Mouse (Mus musculus) WW6 (cell line): ENCODE measurements around the gene Pck1.

Source experiments
- DNase-seq: peaks from one replicate; pipeline ENCODE4 v3.0.0-alpha.2; 2013; ENCODE audit warnings: low read depth, low spot score

Pck1 gene

DNA sequence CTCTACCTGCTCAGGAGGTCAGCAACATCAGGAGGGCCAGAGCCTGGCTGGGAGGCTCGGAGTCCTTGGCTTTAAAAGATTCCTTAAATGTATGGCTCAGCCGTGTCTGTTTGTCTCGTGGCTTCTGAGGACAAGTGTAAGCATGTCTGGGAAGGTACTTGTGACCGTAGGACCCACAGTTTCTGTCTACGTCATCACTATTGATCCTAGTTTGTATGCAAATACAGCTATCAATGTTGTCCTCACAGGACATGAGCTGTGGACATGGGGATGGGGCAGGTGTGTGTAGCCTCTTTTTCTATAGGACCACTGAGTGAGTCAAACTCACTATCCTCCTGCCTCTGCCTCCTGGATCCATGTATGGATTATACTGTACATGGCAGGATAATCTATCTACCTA is 4.8 kb upstream of the Pck1 start:
- DNase-seq: no peak

DNA sequence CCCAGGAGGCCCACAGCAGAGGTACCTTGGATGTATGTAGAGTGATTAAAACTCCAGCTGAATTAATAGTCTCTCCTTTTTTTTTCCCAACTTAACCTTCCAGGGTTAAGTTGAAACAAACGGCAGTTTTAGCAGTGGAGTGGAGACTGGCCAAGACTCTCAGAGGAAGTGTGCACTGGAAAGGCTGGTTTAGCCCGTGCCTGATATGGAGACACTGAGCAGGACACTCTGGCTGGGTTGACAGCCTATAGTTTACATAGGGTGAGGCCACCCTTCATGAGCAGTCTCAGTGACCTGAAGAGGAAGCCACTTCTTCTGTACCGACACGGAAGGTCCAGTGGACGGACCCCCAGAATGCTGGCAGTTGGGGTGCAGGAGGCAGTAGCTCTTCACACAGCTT is 1.5 kb upstream of the Pck1 start:
- no peak for DNase-seq

DNA sequence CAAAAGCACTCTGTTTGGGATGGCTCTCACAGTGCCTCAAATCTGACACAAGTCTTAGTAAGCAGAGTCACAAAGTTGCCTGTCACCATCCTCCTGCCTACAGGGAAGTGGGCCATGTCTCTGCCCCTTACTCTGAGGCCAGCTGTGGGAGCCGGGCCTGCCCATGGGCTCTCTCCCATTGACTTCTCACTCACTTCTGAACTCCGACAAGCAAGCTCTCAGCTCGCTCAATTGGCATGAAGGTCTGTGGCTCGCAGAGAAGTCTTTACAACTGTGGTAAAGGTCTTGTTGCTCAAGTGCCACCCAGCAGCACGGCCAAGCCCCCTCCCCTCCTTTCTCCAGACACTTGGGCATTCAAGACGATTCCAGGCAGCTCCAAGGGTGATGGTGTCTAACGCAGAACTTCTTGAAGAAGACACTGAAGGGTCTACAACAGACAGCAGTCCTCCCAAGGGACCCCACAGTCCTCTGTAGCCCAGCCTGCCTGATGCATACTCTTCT is 1.0 kb upstream of the Pck1 start:
- DNase-seq: no peak

DNA sequence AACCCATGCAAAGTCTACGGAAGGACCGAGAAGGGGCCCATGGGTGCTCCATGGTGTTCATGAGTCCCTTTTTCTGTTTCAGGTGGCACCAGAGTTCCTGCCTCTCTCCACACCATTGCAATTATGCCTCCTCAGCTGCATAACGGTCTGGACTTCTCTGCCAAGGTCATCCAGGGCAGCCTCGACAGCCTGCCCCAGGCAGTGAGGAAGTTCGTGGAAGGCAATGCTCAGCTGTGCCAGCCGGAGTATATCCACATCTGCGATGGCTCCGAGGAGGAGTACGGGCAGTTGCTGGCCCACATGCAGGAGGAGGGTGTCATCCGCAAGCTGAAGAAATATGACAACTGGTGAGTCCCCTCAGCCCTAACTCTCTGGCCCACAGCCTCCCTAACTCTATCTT is 418 bp downstream of the Pck1 start:
- DNase-seq: no peak

DNA sequence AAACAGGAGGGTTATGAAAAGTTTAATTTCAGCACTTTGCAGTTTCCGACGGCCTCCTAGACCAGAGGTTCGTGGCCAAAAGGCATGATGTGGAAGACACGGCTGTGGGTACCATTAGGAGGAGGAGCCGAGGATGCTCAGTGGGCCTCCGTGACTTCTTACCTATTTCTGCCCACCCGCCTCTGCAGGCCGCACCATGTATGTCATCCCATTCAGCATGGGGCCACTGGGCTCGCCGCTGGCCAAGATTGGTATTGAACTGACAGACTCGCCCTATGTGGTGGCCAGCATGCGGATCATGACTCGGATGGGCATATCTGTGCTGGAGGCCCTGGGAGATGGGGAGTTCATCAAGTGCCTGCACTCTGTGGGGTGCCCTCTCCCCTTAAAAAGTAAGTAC is 1.7 kb downstream of the Pck1 start:
- DNase-seq: no peak

DNA sequence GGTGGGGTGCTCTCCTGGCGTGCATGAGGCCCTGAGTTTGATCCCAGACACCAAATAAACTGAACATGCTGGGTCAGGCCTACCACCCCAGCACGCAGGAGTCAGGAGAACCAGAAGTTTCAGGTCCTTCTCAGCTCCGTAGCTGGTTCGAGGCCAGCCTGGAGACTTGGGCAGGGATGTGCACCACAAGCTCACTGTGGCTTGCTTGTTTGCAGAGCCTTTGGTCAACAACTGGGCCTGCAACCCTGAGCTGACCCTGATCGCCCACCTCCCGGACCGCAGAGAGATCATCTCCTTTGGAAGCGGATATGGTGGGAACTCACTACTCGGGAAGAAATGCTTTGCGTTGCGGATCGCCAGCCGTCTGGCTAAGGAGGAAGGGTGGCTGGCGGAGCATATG is 2.1 kb downstream of the Pck1 start:
- DNase-seq: no peak

DNA sequence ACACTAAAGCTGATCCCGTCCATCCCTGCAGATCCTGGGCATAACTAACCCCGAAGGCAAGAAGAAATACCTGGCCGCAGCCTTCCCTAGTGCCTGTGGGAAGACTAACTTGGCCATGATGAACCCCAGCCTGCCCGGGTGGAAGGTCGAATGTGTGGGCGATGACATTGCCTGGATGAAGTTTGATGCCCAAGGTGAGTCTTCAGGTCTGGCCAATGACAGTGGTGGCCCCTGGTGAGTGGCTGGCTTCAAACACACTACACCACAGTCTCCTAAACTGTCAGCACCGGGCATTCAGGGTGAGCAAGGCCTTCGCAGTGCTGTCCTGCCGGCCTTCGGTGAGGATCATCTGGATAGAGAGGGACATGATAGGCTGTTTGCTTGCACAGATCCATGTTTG is 3.1 kb downstream of the Pck1 start:
- DNase-seq: no peak

DNA sequence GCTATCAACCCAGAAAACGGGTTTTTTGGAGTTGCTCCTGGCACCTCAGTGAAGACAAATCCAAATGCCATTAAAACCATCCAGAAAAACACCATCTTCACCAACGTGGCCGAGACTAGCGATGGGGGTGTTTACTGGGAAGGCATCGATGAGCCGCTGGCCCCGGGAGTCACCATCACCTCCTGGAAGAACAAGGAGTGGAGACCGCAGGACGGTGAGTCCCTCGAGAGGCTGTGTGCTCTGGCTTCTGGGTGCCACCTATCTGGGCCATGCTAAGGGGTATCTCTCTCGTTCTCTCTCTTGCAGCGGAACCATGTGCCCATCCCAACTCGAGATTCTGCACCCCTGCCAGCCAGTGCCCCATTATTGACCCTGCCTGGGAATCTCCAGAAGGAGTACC is 4.1 kb downstream of the Pck1 start:
- DNase-seq: no peak

DNA sequence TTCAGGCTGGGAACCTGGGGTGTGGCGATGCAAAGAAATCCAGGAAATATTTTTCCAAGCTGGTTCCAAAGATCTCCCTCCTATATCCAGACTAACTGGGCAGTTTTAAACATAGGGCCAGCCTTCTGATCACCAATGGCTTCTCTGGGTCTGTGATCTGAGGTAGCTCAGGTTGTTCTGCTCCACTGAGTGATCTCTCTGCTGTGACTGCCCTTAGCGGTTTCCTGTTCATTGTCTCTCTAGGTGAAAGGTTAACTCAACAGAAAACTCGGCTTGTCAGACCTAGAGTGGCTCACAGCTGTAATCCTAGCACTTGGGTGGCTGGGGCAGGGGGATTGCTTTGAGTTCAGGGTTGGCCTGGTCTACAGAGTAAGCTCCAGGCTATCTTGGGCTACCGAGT is 4.5 kb downstream of the Pck1 start:
- DNase-seq: no peak

DNA sequence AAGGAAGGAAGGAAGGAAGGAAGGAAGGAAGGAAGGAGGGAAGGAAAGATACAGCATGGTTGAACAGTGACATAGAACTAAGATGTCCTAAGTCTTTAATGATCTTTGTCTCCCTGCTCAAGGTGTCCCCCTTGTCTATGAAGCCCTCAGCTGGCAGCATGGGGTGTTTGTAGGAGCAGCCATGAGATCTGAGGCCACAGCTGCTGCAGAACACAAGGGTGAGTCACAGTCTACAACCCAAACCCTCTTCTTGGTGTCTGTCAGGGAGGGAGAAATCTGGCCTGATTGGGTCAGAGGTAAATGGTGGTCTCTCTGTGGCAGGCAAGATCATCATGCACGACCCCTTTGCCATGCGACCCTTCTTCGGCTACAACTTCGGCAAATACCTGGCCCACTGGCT is 5.0 kb downstream of the Pck1 start:
- no peak for DNase-seq

DNA sequence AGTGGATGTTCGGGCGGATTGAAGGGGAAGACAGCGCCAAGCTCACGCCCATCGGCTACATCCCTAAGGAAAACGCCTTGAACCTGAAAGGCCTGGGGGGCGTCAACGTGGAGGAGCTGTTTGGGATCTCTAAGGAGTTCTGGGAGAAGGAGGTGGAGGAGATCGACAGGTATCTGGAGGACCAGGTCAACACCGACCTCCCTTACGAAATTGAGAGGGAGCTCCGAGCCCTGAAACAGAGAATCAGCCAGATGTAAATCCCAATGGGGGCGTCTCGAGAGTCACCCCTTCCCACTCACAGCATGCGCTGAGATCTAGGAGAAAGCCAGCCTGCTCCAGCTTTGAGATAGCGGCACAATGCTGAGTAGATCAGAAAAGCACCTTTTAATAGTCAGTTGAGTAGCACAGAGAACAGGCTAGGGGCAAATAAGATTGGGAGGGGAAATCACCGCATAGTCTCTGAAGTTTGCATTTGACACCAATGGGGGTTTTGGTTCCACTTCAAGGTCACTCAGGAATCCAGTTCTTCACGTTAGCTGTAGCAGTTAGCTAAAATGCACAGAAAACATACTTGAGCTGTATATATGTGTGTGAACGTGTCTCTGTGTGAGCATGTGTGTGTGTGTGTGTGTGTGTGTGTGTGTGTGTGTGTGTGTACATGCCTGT is 5.7 kb downstream of the Pck1 start:
- no peak for DNase-seq

DNA sequence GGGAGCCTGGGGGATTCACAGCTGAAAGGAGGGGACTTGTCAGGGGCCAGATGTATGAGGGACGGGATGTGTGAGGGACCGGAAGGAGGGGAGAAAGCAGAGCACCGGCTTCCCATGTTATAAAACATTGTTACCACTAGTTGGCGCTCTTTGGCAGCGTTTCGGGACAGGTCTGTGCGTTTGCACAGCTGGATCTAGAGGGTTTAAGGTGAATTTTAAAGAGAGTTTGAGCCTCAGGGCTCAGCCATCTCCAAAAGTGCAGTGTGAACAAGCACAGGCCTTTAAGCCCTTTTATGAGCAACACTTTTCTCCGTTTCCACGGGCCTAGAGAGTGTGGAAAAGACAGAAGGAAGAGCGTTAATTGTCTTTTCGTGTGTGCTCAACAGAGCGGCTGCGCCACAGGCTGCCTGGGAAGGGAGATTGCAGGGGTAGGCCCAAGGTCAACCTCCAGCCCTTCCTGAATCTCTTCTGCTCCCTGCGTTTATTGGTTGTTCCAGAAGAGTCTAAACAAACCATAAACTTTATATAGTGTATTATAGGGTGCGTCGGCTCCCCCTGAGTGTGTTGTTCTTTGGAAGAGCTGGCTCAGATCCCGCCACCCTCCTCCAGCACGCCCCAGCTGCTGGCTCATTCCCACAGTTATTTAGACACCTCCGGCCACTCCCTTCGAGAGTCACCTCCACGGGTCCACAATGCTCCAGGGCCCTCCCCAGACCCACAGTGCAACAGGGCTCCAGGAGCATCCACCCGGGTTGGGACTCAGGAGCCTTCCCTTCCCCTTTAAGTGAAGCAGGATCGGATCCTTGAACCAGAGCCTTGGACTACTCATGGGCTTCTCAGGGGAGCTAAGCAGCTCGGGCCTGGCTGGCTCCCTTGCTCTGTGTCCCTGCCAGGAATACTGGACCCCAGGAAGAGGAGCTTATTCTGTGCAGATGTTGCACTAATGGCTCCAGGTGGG is 6.8 kb downstream of the Pck1 start:
- peak; percentile 67 for DNase-seq

DNA sequence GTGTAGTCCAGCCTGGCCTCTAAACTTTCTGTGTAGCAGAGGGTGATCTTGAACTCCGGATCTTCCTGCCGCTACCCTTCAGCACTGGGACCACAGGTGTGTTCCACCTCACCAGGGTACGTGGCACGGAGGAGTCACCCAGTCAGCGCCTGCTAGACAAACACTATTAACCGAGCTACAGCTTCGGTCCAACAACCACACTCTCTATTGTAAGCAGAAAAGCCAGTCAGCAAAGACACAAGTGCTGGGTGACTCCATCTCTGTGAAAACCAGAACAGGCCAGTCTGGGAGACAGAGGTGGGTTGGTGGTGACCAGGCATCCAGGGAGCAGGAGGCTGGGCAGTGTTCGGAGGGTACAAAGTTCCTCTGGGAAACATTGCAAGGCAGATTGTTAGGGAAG is 10.5 kb downstream of the Pck1 start:
- DNase-seq: no peak

DNA sequence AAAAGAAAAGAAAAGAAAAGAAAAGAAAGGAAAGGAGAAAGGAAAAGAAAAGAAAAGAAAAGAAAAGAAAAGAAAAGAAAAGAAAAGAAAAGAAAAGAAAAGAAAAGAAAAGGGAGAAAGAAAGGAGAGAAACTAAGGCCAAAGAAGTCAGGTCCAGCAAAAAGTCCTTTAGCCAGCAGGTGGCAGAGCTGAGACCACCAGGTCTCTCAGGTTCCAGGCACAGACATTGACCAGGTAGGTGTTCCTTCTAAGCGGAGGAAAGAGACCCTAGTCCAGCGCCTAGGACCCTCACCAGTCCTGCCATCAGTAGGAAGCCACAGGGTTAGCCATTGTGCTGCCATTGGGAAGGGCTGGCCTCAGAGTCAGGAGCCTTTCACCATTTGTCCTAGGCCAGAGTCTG is 11.5 kb downstream of the Pck1 start:
- DNase-seq: no peak

DNA sequence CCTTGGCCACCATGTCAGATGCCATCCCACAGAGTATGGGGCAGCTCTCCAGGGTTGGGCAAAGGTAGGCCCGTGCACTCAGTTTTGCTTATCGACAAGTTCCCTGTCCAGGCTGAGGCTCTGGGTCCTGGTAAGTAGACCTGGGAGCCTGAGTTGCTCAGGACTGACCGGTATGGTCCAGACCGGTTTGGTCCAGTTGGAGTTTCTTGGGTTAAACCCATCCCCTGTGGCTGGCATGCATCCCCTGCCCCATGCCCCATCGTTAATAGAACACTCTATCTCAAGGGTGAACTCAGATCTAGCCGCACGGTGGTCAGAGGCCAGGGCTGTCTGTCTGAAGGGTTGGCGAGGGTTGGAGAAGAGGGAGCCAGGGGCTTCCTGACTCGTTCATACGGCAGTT is 12.1 kb downstream of the Pck1 start:
- no peak for DNase-seq

DNA sequence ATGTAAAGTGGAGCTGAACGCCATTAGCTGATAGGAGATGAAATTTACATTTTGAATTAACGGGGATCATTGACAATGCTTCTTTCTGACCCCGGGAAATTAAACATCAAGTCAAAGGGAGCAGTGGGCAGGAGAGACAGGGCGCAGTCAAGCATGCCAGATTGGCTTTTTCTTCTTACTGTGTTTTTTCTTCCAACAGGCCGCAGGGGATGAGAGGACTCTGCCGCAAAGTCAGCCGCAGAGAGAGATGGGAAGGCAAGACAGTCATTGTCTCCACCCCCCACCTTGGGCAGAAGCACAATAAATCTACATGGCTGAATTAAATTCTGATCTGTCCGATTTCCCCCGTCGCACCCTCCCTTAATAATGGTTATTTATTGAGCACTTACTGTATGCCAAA is 12.5 kb downstream of the Pck1 start:
- DNase-seq: no peak

DNA sequence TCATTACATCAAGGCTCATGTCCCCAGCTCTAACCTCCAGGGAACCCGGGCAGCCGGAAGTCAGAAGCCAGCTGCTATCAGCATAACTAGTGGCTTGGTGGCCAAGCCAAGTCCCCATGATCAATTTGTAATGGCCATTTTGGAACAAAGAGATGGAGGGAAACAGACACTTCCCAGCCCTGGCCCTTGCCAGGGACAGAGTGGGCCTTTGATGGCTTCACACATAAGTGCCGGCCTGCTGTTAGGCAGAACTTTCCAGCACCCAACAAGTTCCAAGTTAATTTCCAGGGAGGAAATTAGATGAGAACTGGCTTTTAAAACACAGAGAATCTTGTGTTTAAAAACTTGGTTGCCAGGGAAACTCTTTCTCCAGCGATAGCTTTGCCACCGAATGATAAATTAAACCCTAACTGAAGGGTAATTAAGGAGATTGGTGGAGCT is 15.6 kb downstream of the Pck1 start:
- DNase-seq: no peak

DNA sequence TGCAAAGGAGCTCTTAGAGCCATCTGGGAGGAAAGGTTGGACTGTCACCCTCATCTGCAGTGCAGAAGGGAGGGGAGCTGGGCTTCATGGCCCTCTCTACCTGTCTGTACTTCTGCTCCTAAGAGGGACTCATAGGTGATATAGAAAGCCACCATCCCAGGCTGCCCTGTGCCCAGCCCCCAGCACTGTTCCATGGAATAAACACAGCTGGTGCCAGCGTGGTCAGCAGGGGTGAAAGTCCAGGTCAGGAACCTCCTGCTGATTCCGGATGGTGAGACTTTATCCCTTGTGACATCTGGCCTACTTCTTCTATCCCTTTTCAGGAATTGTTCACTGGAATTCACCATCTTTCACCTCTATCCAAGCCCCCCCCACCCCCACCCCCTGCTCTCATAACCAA is 17.2 kb downstream of the Pck1 start:
- DNase-seq: no peak

DNA sequence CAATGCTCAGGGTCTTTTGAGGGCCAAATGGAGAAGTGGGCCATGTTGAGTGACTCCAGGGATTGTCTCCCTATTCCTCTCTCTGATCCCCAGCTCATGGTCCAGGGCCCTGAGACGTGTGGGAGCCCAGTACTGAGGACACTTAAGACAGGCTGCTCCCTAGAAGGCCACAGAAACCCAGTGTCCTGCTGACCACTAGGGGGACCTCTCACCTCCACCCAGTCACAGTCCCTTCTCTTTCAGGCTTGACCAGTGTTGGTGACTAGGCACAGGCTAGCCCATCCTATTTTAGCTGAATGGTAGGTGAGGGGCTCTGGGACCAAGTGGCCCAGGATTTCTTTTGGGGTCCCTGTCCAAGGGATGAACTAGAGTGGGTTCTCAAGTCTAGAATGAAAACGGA is 17.9 kb downstream of the Pck1 start:
- DNase-seq: no peak

DNA sequence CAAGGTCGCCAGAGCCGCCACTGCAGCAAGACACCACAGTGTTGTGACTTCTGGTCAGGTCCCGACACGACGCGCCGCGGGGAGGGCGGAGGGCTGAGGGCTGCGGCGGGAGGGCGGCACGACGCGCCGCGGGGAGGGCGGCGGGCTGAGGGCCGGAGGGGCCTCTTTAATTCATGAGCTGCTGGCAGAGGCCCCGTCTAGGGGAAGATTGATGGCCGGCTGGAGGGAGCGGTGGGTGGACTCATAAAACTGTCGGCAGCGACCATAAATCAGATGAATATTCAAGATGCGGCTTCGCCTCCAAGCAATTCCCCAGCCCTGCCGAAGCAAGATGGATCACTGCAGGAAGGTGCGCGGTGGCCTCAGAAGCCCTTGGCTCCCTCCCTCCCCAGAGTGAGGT is 18.6 kb downstream of the Pck1 start:
- no peak for DNase-seq

DNA sequence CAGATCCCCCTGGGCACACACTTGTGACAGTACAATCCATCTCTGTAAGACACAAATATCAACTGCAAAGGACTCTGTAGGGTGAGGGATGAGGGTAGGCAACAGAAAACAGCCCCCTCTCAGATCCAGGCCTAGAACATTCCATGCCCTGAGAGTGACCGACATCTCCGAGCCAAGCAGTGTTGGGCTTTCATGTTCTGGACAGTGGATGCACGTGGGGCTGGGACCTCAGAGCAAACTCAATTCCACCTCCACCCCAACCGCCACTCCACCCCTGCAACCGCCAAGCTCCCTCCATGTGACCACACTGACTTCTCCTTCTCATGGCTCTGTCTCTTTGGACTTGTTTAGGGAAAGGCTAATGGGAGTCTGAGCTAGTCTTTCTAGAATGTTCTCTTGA is 19.1 kb downstream of the Pck1 start:
- no peak for DNase-seq

DNA sequence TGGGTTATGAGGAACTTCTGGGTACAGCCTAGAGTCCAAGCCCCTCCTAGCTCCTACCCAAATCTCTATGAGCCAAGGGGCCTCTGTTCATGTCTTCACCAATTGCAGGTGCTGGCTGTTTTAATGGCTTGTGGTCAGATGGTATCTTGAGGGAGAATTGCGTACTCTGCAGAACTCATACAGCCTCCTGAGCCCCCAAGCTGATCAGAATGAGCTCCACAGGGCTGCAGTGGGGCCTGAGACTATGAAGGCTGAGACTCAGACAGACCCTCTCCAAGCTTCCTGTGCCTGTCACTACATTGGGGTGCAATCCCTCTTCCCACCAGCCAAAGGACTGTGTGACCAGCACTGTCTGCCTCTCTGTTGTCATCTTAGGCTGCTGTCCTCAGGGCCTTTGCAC is 19.5 kb downstream of the Pck1 start:
- DNase-seq: no peak

DNA sequence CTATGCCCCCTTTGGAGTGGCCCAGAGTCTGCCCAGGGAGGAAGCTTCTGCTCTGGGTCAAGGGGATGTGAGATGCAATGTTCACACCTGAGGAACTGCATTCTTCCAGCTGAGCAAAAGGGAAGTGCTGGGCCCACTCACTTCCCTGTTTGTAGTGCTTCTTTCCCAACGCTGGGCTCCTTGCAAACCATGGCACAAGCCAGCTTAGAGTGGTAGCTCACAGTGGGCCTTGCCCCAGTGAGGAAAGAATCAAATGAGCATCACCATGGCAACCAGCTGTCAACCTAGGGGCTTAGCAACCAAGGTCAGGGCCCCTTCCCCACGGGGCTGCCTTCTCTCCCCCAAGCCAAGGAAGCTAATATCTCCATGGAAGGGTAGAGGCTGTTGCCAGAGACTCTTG is 20.2 kb downstream of the Pck1 start:
- no peak for DNase-seq
